Mouse (Mus musculus): Measurements from ENCODE around the gene Tcf12. TPM values are rescaled to one million over a fixed set of nuclear protein-coding genes. Genes with fewer than 3 reads are reported as not detected.

Gene Tcf12
- polyA plus RNA-seq, 1 experiment: 177 TPM

GRCm38 (mm10) chr9:71895931-71896724 is 215.5 kb downstream of the Tcf12 start:
- TF ChIP-seq POLR2A (IDR thresholded peaks at IDR 0.05; ENCODE audit: low read depth, low read length) (peak; percentile 73), CTCF (IDR thresholded peaks at IDR 0.05; ENCODE audit: borderline replicate concordance, insufficient read depth, low read length) (no peak)
- Histone ChIP-seq H3K4me3 (ENCODE audit: insufficient read depth, low read length) (0 out of 2 replicates have a peak overlapping the region, but pooled peaks have one; percentile 24), H3K27ac (ENCODE audit: insufficient read depth, low read length) (peak overlapping the region; percentile 89), H3K4me1 (ENCODE audit: control insufficient read depth, insufficient read depth, low read length) (peaks cover 7% of the 10 kb centered on the region)

GRCm38 (mm10) chr9:71895291-71895690 is 216.4 kb downstream of the Tcf12 start:
- peaks cover 7% of the 10 kb centered on the region for H3K4me1 ChIP-seq (ENCODE audit: control insufficient read depth, insufficient read depth, low read length)
- H3K27ac ChIP-seq (ENCODE audit: insufficient read depth, low read length): 0 out of 2 replicates have a peak overlapping the region, but pooled peaks have one; percentile 4
- H3K4me3 ChIP-seq (ENCODE audit: insufficient read depth, low read length): no peak overlapping the region
- no peak for TF ChIP-seq POLR2A (IDR thresholded peaks at IDR 0.05; ENCODE audit: low read depth, low read length)
- no peak for TF ChIP-seq CTCF (IDR thresholded peaks at IDR 0.05; ENCODE audit: borderline replicate concordance, insufficient read depth, low read length)

- H3K4me1 ChIP-seq (ENCODE audit: control insufficient read depth, insufficient read depth, low read length): peaks cover 7% of the 10 kb centered on the region
- TF ChIP-seq CTCF (IDR thresholded peaks at IDR 0.05; ENCODE audit: borderline replicate concordance, insufficient read depth, low read length) (no peak), POLR2A (IDR thresholded peaks at IDR 0.05; ENCODE audit: low read depth, low read length) (no peak)
- H3K4me3 ChIP-seq (ENCODE audit: insufficient read depth, low read length): peak overlapping the region; percentile 32
- H3K27ac ChIP-seq (ENCODE audit: insufficient read depth, low read length): no peak overlapping the region; the same call in 1 of the 2 replicates
Observed at GRCm38 (mm10) chr9:71894943-71895286, 216.8 kb downstream of the Tcf12 start.

- Histone ChIP-seq H3K4me3 (ENCODE audit: insufficient read depth, low read length) (peak overlapping the region; percentile 32), H3K4me1 (ENCODE audit: control insufficient read depth, insufficient read depth, low read length) (peaks cover 7% of the 10 kb centered on the region), H3K27ac (ENCODE audit: insufficient read depth, low read length) (peak overlapping the region; percentile 38)
- TF ChIP-seq POLR2A (IDR thresholded peaks at IDR 0.05; ENCODE audit: low read depth, low read length): no peak
- no peak for TF ChIP-seq CTCF (IDR thresholded peaks at IDR 0.05; ENCODE audit: borderline replicate concordance, insufficient read depth, low read length)
Observed at GRCm38 (mm10) chr9:71894246-71894942, 217.3 kb downstream of the Tcf12 start.

GRCm38 (mm10) chr9:71888450-71888849 is 223.2 kb downstream of the Tcf12 start:
- TF ChIP-seq POLR2A (IDR thresholded peaks at IDR 0.05; ENCODE audit: low read depth, low read length): no peak
- TF ChIP-seq CTCF (IDR thresholded peaks at IDR 0.05; ENCODE audit: borderline replicate concordance, insufficient read depth, low read length): no peak
- H3K4me3 ChIP-seq (ENCODE audit: insufficient read depth, low read length): no peak overlapping the region
- no peak overlapping the region for H3K27ac ChIP-seq (ENCODE audit: insufficient read depth, low read length)
- H3K4me1 ChIP-seq (ENCODE audit: control insufficient read depth, insufficient read depth, low read length): peaks cover 2% of the 10 kb centered on the region; the same call in 1 of the 2 replicates

- Histone ChIP-seq H3K27ac (ENCODE audit: insufficient read depth, low read length) (no peak overlapping the region), H3K4me1 (ENCODE audit: control insufficient read depth, insufficient read depth, low read length) (peaks cover 2% of the 10 kb centered on the region; the same call in 1 of the 2 replicates), H3K4me3 (ENCODE audit: insufficient read depth, low read length) (no peak overlapping the region)
- no peak for TF ChIP-seq CTCF (IDR thresholded peaks at IDR 0.05; ENCODE audit: borderline replicate concordance, insufficient read depth, low read length)
- TF ChIP-seq POLR2A (IDR thresholded peaks at IDR 0.05; ENCODE audit: low read depth, low read length): no peak
Observed at GRCm38 (mm10) chr9:71880629-71881028, 231.0 kb downstream of the Tcf12 start.

GRCm38 (mm10) chr9:71879972-71880371 is 231.7 kb downstream of the Tcf12 start:
- TF ChIP-seq POLR2A (IDR thresholded peaks at IDR 0.05; ENCODE audit: low read depth, low read length) (no peak), CTCF (IDR thresholded peaks at IDR 0.05; ENCODE audit: borderline replicate concordance, insufficient read depth, low read length) (no peak)
- Histone ChIP-seq H3K27ac (ENCODE audit: insufficient read depth, low read length) (no peak overlapping the region), H3K4me1 (ENCODE audit: control insufficient read depth, insufficient read depth, low read length) (peaks cover 2% of the 10 kb centered on the region; the same call in 1 of the 2 replicates), H3K4me3 (ENCODE audit: insufficient read depth, low read length) (no peak overlapping the region)

- no peak overlapping the region for H3K4me3 ChIP-seq (ENCODE audit: insufficient read depth, low read length)
- peaks cover 2% of the 10 kb centered on the region; the same call in 1 of the 2 replicates for H3K4me1 ChIP-seq (ENCODE audit: control insufficient read depth, insufficient read depth, low read length)
- H3K27ac ChIP-seq (ENCODE audit: insufficient read depth, low read length): no peak overlapping the region
- no peak for TF ChIP-seq POLR2A (IDR thresholded peaks at IDR 0.05; ENCODE audit: low read depth, low read length)
- TF ChIP-seq CTCF (IDR thresholded peaks at IDR 0.05; ENCODE audit: borderline replicate concordance, insufficient read depth, low read length): no peak
Observed at GRCm38 (mm10) chr9:71879415-71879814, 232.3 kb downstream of the Tcf12 start.

- no peak overlapping the region for H3K4me3 ChIP-seq (ENCODE audit: insufficient read depth, low read length)
- TF ChIP-seq CTCF (IDR thresholded peaks at IDR 0.05; ENCODE audit: borderline replicate concordance, insufficient read depth, low read length): no peak
- H3K27ac ChIP-seq (ENCODE audit: insufficient read depth, low read length): no peak overlapping the region
- H3K4me1 ChIP-seq (ENCODE audit: control insufficient read depth, insufficient read depth, low read length): peaks cover 2% of the 10 kb centered on the region; the same call in 1 of the 2 replicates
Observed at GRCm38 (mm10) chr9:71877867-71878266, 233.8 kb downstream of the Tcf12 start.

GRCm38 (mm10) chr9:71874761-71875160 is 236.9 kb downstream of the Tcf12 start:
- TF ChIP-seq CTCF (IDR thresholded peaks at IDR 0.05; ENCODE audit: borderline replicate concordance, insufficient read depth, low read length) (no peak), POLR2A (IDR thresholded peaks at IDR 0.05; ENCODE audit: low read depth, low read length) (no peak)
- Histone ChIP-seq H3K4me1 (ENCODE audit: control insufficient read depth, insufficient read depth, low read length) (no peaks in the 10 kb centered on the region), H3K27ac (ENCODE audit: insufficient read depth, low read length) (no peak overlapping the region), H3K4me3 (ENCODE audit: insufficient read depth, low read length) (no peak overlapping the region)
